Mouse (Mus musculus) hindlimb bud, embryonic 11.5 days (tissue): ENCODE measurements around the gene Cdc25b.

Source experiments
- DNase-seq: peaks from one replicate; pipeline ENCODE4 v3.0.0-alpha.2; 2012; ENCODE audit warnings: low read depth, low spot score; ENCODE audit errors: extremely low spot score

Gene Cdc25b

DNA sequence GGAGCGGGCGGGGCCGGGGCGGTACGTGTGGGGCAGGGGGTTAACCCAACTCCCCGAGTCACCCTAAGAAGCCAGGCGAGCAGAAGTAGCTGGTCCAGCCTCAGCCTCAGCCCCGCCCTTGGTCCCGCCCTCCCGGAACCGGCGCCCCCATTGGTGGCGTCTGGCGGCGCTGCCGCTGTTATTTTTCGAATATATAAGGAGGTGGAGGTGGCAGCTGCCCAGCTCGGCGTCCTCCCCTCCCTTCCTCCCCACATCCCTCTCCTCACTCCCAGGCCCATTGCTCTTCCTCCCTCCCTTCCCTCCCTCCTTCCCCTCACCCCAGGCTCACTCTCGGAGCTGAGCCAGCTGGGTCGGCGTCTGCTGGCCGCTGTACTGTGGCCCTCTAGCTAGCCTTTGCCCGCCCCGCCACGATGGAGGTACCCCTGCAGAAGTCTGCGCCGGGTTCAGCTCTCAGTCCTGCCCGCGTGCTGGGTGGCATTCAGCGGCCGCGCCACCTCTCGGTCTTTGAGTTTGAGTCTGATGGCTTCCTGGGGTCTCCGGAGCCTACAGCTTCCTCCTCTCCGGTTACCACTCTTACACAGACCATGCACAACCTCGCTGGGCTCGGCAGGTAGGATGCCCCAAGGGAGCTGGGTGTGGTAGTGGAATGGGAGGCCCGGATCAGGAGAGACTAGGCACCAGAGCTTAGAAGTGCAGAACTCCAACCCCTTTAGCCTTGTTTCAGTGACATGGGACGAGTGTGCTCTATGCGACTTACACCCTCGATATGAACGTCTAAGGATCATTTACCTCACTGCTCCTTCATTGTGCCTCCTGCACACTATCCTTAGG lies at the start of gene Cdc25b, which contains the start of gene Spef1:
TSS of gene Cdc25b (plus strand) at position 179 of the 831 bp plus-strand sequence.
TSS of gene Spef1 (minus strand) at position 512 of the 831 bp plus-strand sequence.
- DNase-seq, result no peak

- DNase-seq, result no peak
Observed at GRCm38 (mm10) chr2:131138296-131138695, 48.5 kb upstream of the Cdc25b start.

GRCm38 (mm10) chr2:131138760-131139159 lies 48.0 kb upstream of the Cdc25b start:
- no peak for DNase-seq

GRCm38 (mm10) chr2:131139287-131139686 lies 47.5 kb upstream of the Cdc25b start:
- DNase-seq, result no peak

GRCm38 (mm10) chr2:131139886-131140532 lies 46.7 kb upstream of the Cdc25b start:
- DNase-seq, result no peak

GRCm38 (mm10) chr2:131140533-131140905 lies 46.2 kb upstream of the Cdc25b start:
- no peak for DNase-seq

DNA sequence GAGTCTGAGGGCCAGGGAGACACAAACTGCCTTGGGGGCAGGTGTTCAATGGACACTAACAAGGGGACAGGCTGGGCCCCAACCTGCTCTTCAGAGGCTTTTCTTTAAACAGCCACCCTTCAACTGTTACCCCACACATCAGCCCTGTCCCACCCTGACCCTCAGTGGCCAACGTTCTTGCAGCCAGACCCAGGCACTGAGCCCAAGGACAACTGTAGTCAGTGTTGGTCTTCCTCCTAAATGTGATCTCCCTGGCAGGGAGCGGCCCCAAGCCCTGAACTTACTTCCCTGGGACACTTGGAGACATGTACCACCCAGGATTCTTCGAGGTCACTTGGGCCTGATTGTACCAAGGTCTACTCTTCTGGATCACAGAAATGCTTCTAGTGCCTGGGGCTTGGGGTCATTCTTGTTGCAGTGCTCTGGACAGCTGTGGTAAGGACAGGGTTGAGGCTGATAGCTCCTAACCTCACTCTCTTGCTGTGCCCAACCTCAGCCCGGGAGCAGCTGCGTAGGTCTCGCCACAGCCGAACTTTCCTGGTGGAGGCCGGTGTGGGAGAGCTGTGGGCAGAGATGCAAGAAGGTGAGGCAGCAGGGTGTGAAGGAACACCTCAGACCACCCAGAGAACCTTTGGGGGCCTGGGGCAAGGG lies 45.3 kb upstream of the Cdc25b start:
- no peak for DNase-seq

DNA sequence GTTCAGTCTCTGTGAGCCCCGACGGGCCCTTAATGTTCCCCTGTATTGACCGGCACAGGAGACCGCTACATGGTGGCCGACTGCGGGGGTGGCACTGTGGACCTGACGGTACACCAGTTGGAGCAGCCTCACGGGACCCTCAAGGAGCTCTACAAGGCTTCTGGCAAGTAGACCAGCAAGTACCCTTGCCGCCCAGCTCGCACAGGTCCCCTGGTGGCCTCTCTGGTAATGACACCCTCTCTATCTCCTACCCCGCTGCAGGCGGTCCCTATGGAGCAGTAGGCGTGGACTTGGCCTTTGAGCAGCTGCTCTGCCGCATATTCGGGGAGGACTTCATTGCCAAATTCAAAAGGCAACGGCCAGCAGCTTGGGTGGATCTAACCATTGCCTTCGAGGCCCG lies 44.2 kb upstream of the Cdc25b start:
- no peak for DNase-seq

DNA sequence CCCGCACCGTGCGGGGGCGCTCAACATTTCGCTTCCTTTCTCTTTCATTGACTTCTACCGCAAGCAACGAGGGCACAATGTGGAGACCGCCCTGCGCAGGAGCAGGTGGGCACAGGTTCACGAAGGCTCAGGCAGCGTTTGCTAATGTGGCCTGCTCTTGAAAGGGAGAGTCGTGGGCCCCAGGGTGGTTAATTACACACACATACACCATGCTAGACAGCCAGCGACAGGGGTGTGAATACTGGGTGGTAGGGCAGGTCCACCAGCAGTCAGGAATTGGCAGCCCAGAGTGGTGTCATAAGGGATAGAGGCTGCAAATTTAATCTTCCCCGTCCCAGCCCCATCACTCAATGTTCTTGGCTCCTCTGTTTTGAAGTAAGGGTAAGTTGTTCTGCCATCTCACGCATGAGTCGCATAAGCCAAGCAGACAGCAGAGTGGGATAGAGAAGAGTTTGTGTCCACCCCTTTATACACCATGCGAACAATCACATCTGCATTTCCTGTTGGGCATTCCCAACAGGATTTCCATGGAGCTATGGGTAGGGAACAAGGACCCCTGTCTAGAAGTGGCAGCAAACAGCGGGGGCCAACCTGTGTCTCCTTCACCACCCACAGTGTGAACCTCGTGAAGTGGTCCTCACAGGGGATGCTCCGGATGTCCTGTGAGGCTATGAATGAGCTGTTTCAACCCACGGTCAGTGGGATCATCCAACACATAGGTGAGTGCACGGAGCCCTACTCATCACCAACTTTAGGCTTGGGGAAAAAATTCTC lies 43.6 kb upstream of the Cdc25b start:
- no peak for DNase-seq

- no peak for DNase-seq
Observed at GRCm38 (mm10) chr2:131145121-131145520, 41.6 kb upstream of the Cdc25b start.

- no peak for DNase-seq
Observed at GRCm38 (mm10) chr2:131145536-131145935, 41.2 kb upstream of the Cdc25b start.

DNA sequence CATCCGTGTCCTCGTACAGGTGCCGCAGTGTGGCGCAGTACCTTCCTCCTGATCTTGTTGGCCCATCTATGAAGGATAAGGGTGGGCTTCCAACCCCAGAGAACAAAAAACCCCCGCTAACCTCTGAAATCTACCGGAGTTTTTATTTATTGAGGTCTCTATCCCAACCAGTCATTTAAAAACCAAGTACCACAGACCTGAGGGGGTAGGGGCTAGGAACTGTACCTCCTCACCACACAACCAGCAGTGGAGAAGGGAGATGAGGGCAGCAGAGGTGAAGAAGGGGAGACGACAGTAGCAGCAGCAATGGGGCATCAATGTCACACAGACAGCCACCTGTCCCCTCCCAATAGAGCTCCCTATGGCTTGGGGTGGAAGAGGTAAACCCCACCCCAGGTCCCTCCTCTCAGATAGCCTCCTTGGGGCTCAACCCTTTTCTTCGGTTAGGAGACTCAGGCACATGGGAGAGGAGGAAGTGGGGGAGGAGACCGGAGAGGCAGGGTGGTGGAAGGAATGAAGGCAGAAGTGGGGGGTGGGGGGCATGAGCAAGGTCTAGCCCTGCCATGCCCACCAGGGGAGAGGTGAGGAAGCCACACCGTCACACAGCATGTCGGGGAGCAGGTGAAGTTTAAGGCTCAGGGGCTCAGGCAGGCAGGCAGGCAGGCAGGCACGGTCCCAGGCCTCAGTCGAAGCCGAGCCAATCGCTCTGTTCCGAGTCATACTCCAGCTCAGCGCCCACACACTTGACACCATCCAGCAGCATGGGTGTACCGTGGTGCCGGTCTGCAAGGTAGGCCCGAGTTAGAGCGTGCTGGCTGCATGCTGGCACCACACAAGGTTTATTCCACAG lies 40.3 kb upstream of the Cdc25b start:
- DNase-seq, result no peak

- DNase-seq, result no peak
Observed at GRCm38 (mm10) chr2:131147043-131147365, 39.7 kb upstream of the Cdc25b start.

DNA sequence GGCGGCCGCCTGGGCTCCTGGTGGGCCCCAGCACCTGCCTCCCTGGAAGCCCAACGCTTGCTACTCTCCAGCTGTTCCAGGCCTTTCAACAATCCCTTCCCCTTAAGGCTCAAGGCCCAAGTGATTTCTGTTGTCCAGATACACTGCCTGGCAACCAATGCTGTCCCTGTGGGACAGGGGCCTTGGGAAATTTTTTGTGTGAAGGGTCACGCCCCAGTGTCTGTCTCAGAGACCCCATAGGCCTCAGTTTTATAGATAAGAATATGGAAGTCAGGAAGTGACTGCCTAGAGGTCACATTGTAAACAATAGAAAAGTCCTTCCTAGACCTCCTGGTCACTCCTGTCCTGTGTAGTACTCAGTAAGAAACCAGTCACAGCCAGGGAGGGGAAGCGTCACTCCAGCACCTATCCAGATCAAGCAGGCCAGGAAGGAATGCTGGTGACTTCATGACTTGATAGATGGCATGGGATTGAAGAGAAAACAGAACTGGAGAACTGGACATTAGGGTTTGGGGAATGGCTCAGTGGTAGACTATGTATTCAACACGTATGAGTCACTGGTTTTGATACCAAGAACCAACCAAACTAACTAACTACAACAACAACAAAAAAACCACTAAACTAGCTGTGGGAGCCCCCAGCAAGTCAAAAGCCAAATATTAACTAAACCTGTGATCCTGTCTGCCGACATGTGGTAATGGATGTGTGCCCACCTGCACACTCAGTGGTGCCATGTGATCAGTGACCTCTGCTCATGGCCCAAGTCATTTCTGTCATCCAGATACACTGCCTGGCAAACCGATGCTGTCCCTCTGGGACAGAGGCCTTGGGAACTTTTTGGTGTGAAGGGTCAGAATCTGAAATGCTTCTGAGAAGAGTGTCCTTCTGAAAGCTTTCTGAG lies 38.1 kb upstream of the Cdc25b start:
- no peak for DNase-seq

- no peak for DNase-seq
Observed at GRCm38 (mm10) chr2:131149254-131149578, 37.5 kb upstream of the Cdc25b start.

DNA sequence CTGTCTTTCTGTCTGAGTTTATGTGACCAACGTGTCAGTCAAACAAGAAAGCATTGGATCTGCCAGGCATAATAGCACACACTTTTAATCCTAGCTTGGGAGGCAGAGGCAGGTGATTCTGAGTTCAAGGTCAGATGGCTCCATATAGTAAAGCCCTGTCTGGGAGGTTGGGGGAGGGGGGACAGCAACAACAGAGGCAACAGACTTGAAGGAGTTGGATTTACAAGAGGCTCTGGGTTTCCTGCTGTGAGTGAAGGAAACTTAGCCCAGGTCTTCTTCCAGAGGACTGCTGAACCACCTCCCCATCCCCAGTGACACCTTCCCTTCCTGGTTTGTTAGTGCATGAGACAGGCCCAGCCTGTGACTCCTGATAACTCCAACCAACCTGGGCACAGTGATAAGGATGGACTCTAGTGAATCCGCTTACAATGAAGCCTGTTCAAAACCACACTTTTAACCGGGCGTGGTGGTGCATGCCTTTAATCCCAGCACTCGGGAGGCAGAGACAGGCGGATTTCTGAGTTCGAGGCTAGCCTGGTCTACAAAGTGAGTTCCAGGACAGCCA lies 34.5 kb upstream of the Cdc25b start:
- no peak for DNase-seq

- DNase-seq, result no peak
Observed at GRCm38 (mm10) chr2:131154036-131154435, 32.7 kb upstream of the Cdc25b start.

DNA sequence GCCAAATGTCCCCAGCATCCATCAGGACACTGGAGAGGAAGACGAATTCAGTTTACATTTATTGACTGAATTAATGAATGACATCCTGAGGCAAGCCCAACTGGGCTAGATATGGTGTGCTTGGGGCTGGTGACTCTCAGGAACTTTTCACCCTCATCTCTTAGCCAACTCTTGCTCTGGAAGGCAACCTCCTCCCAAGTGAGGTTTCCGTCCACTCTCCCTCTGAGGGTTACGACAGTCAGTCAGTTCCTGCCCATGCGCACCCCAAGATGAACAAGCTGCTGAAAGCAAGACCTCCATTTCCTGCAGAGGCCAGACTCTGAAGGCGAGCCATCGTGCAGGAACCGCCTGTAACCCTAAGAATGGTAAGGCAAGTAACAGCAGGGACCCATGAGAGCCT lies 29.8 kb upstream of the Cdc25b start:
- no peak for DNase-seq

DNA sequence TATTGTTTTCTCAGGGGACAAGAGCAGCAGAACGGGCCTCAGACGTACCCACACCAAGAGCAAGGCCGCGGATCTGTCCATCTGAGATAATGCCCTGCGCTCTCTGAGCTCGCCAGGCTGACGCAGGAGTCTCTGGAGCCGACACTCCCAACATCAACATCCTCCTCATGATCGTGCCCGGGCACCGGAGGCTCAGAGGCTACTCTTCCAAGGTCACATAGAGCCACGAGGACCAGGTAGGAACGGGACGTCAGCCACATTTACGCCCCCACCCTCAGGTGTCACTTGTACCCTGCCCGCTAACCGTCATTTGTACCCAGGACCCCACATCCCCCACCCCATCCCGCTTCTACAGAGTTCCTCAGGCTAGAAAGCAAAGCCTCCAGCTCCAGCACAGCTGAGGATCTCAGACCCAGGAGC lies 27.2 kb upstream of the Cdc25b start:
- DNase-seq, result no peak
